Mouse (Mus musculus): ENCODE measurements around the gene Rtn4rl1. TPM values are rescaled to one million over a fixed set of nuclear protein-coding genes. Genes with fewer than 3 reads are reported as not detected.
A peak's percentile ranks its signal among the peaks of the same experiment; 100 is the strongest.

The Rtn4rl1 gene
- polyA plus RNA-seq (2016; fragmentation: Nextera tagmentation; extraction: Ambion mirVana) = 9.7 and 16.6 TPM in 2 replicates

- peaks cover 67% of the 10 kb centered on the region for H3K4me1 ChIP-seq
- DNase-seq (ENCODE audit: low spot score) = peak; percentile 82
- under 1% methylated on average over 80 of the region's 84 CpGs for WGBS
- H3K36me3 ChIP-seq = no peaks in the 10 kb centered on the region
- H3K9me3 ChIP-seq = no peaks in the 10 kb centered on the region
- H3K4me3 ChIP-seq = peak within 1 kb of the TSS; percentile 76
- H3K27ac ChIP-seq = peak within 1 kb of the TSS; percentile 87
- H3K27me3 ChIP-seq (ENCODE audit: insufficient read depth, poor library complexity, severe bottlenecking) = peaks cover 76% of the 10 kb centered on the region
These were observed at the start of gene Rtn4rl1 for GRCm38 (mm10) chr11:75193256-75194071. Rtn4rl1 (plus strand) TSS chr11:75193783.

GRCm38 (mm10) chr11:75145841-75146240 lies 47.7 kb upstream of the Rtn4rl1 start:
- Histone ChIP-seq H3K4me1 (peaks cover 42% of the 10 kb centered on the region), H3K36me3 (peaks cover 47% of the 10 kb centered on the region), H3K4me3 (no peak overlapping the region), H3K9me3 (no peaks in the 10 kb centered on the region), H3K27ac (no peak overlapping the region), H3K27me3 (ENCODE audit: insufficient read depth, poor library complexity, severe bottlenecking) (no peaks in the 10 kb centered on the region)
- WGBS = 85% methylated on average over 2 of the region's 2 CpGs
- no peak for DNase-seq (ENCODE audit: low spot score)

- no peaks in the 10 kb centered on the region for H3K27me3 ChIP-seq (ENCODE audit: insufficient read depth, poor library complexity, severe bottlenecking)
- DNase-seq (ENCODE audit: low spot score) = no peak
- H3K4me1 ChIP-seq = peaks cover 28% of the 10 kb centered on the region
- 58% methylated on average over 11 of the region's 11 CpGs for whole genome bisulfite sequencing
- peak overlapping the region; percentile 84 for H3K27ac ChIP-seq
- H3K9me3 ChIP-seq = no peaks in the 10 kb centered on the region
- H3K4me3 ChIP-seq = no peak overlapping the region
- peaks cover 47% of the 10 kb centered on the region for H3K36me3 ChIP-seq
These were observed 46.3 kb upstream of the Rtn4rl1 start for GRCm38 (mm10) chr11:75147106-75147845.

- Histone ChIP-seq H3K9me3 (no peaks in the 10 kb centered on the region), H3K27me3 (ENCODE audit: insufficient read depth, poor library complexity, severe bottlenecking) (no peaks in the 10 kb centered on the region), H3K4me1 (peaks cover 24% of the 10 kb centered on the region), H3K27ac (peak overlapping the region; percentile 84), H3K4me3 (no peak overlapping the region), H3K36me3 (peaks cover 46% of the 10 kb centered on the region)
- no peak for DNase-seq (ENCODE audit: low spot score)
- WGBS = 31% methylated on average over 3 of the region's 3 CpGs
These were observed 45.8 kb upstream of the Rtn4rl1 start for GRCm38 (mm10) chr11:75147846-75148168.

GRCm38 (mm10) chr11:75148332-75149035 lies 45.1 kb upstream of the Rtn4rl1 start:
- Histone ChIP-seq H3K36me3 (peaks cover 45% of the 10 kb centered on the region), H3K9me3 (no peaks in the 10 kb centered on the region), H3K4me1 (peaks cover 25% of the 10 kb centered on the region), H3K27me3 (ENCODE audit: insufficient read depth, poor library complexity, severe bottlenecking) (no peaks in the 10 kb centered on the region), H3K4me3 (no peak overlapping the region), H3K27ac (peak overlapping the region; percentile 84)
- WGBS = 72% methylated on average over 11 of the region's 11 CpGs
- DNase-seq (ENCODE audit: low spot score) = no peak

- peaks cover 32% of the 10 kb centered on the region for H3K36me3 ChIP-seq
- no peaks in the 10 kb centered on the region for H3K27me3 ChIP-seq (ENCODE audit: insufficient read depth, poor library complexity, severe bottlenecking)
- no peak overlapping the region for H3K4me3 ChIP-seq
- no peak for DNase-seq (ENCODE audit: low spot score)
- H3K27ac ChIP-seq = no peak overlapping the region
- H3K4me1 ChIP-seq = peaks cover 30% of the 10 kb centered on the region
- H3K9me3 ChIP-seq = no peaks in the 10 kb centered on the region
- 91% methylated on average over 1 of the region's 1 CpGs for WGBS
These were observed 43.2 kb upstream of the Rtn4rl1 start for GRCm38 (mm10) chr11:75150346-75150745.

GRCm38 (mm10) chr11:75152603-75153557 lies 40.7 kb upstream of the Rtn4rl1 start:
- H3K9me3 ChIP-seq = no peaks in the 10 kb centered on the region

GRCm38 (mm10) chr11:75154053-75154585 lies 39.5 kb upstream of the Rtn4rl1 start:
- H3K4me3 ChIP-seq = no peak overlapping the region
- H3K9me3 ChIP-seq = no peaks in the 10 kb centered on the region
- DNase-seq (ENCODE audit: low spot score) = peak; percentile 60
- 70% methylated on average over 6 of the region's 6 CpGs for WGBS
- peaks cover 29% of the 10 kb centered on the region for H3K36me3 ChIP-seq
- H3K27me3 ChIP-seq (ENCODE audit: insufficient read depth, poor library complexity, severe bottlenecking) = no peaks in the 10 kb centered on the region
- H3K27ac ChIP-seq = no peak overlapping the region
- peaks cover 28% of the 10 kb centered on the region for H3K4me1 ChIP-seq

More at GRCm38 (mm10) chr11:75152603-75153557, 40.7 kb upstream of the Rtn4rl1 start:
- Histone ChIP-seq H3K36me3 (peaks cover 28% of the 10 kb centered on the region), H3K4me1 (peaks cover 38% of the 10 kb centered on the region), H3K4me3 (no peak overlapping the region), H3K27ac (peak overlapping the region; percentile 31), H3K27me3 (ENCODE audit: insufficient read depth, poor library complexity, severe bottlenecking) (no peaks in the 10 kb centered on the region)
- peak; percentile 72 for DNase-seq (ENCODE audit: low spot score)
- 76% methylated on average over 18 of the region's 18 CpGs for WGBS

- Histone ChIP-seq H3K36me3 (peaks cover 31% of the 10 kb centered on the region), H3K27me3 (ENCODE audit: insufficient read depth, poor library complexity, severe bottlenecking) (no peaks in the 10 kb centered on the region), H3K4me1 (peaks cover 28% of the 10 kb centered on the region), H3K9me3 (no peaks in the 10 kb centered on the region), H3K4me3 (no peak overlapping the region), H3K27ac (peak overlapping the region; percentile 43; the same call in 1 of the 2 replicates)
- no peak for DNase-seq (ENCODE audit: low spot score)
- 49% methylated on average over 6 of the region's 6 CpGs for WGBS
These were observed 37.6 kb upstream of the Rtn4rl1 start for GRCm38 (mm10) chr11:75155985-75156384.

GRCm38 (mm10) chr11:75156416-75156815 lies 37.2 kb upstream of the Rtn4rl1 start:
- Histone ChIP-seq H3K9me3 (no peaks in the 10 kb centered on the region), H3K4me1 (peaks cover 30% of the 10 kb centered on the region), H3K4me3 (no peak overlapping the region), H3K27me3 (ENCODE audit: insufficient read depth, poor library complexity, severe bottlenecking) (no peaks in the 10 kb centered on the region), H3K36me3 (peaks cover 31% of the 10 kb centered on the region), H3K27ac (peak overlapping the region; percentile 43; the same call in 1 of the 2 replicates)
- DNase-seq (ENCODE audit: low spot score) = no peak
- 47% methylated on average over 5 of the region's 5 CpGs for WGBS

- Histone ChIP-seq H3K27me3 (ENCODE audit: insufficient read depth, poor library complexity, severe bottlenecking) (no peaks in the 10 kb centered on the region), H3K4me3 (no peak overlapping the region), H3K36me3 (peaks cover 31% of the 10 kb centered on the region), H3K9me3 (no peaks in the 10 kb centered on the region), H3K4me1 (peaks cover 34% of the 10 kb centered on the region), H3K27ac (peak overlapping the region; percentile 44; the same call in 1 of the 2 replicates)
- WGBS = 50% methylated on average over 4 of the region's 4 CpGs
- no peak for DNase-seq (ENCODE audit: low spot score)
These were observed 36.5 kb upstream of the Rtn4rl1 start for GRCm38 (mm10) chr11:75157037-75157436.

- 57% methylated on average over 2 of the region's 2 CpGs for WGBS
- H3K4me1 ChIP-seq = peaks cover 34% of the 10 kb centered on the region
- DNase-seq (ENCODE audit: low spot score) = no peak
- no peak overlapping the region for H3K4me3 ChIP-seq
- H3K27me3 ChIP-seq (ENCODE audit: insufficient read depth, poor library complexity, severe bottlenecking) = peaks cover 6% of the 10 kb centered on the region
- no peak overlapping the region for H3K27ac ChIP-seq
- peaks cover 34% of the 10 kb centered on the region for H3K36me3 ChIP-seq
- no peaks in the 10 kb centered on the region for H3K9me3 ChIP-seq
These were observed 35.7 kb upstream of the Rtn4rl1 start for GRCm38 (mm10) chr11:75157901-75158300.
